Mouse (Mus musculus) neural tube, embryonic 11.5 days (tissue): ENCODE measurements around the gene Otulin. TPM values are rescaled to one million over a fixed set of nuclear protein-coding genes. Genes with fewer than 3 reads are reported as not detected.

Experiments
- ATAC-seq: fragments of 200-750 bp; cut with Nextera tagmentation; 2 replicates; pipeline ENCODE4 v1.8.0; 2017; ENCODE audit warnings: moderate number of reproducible peaks, mild to moderate bottlenecking, moderate TSS enrichment, moderate library complexity; ENCODE audit not compliant: insufficient read depth, low FRiP score, low TSS enrichment
- DNase-seq: peaks from one replicate; pipeline ENCODE4 v3.0.0-alpha.2; 2015; ENCODE audit warnings: low spot score
- H3K27ac ChIP-seq: fragments of 300-500 bp; sonication (generic); 2 replicates; pipeline ENCODE4 v1.5.1; 2014; ENCODE audit warnings: low read depth, mild to moderate bottlenecking, low read length
- H3K27me3 ChIP-seq: fragments of 300-500 bp; sonication (generic); 2 replicates; pipeline ENCODE4 v1.6.1; 2014; ENCODE audit warnings: mild to moderate bottlenecking, low read length, mixed read lengths; ENCODE audit not compliant: control insufficient read depth, insufficient read depth
- H3K36me3 ChIP-seq: fragments of 300-500 bp; sonication (generic); 2 replicates; pipeline ENCODE4 v1.6.1; 2014; ENCODE audit warnings: mild to moderate bottlenecking, low read length, moderate library complexity, mixed read lengths; ENCODE audit not compliant: control insufficient read depth, insufficient read depth
- H3K4me1 ChIP-seq: fragments of 300-500 bp; sonication (generic); 2 replicates; pipeline ENCODE4 v1.6.1; 2014; ENCODE audit warnings: low read length, mixed read lengths; ENCODE audit not compliant: control insufficient read depth, insufficient read depth
- H3K4me2 ChIP-seq: fragments of 300-500 bp; sonication (generic); 2 replicates; pipeline ENCODE4 v1.6.1; 2014; ENCODE audit warnings: low read depth, mild to moderate bottlenecking, moderate library complexity
- H3K4me3 ChIP-seq: fragments of 300-500 bp; sonication (generic); 2 replicates; pipeline ENCODE4 v1.5.1; 2014; ENCODE audit warnings: low read depth, low read length
- H3K9ac ChIP-seq: fragments of 300-500 bp; sonication (generic); 2 replicates; pipeline ENCODE4 v1.6.1; 2014; ENCODE audit warnings: mild to moderate bottlenecking, low read length
- H3K9me3 ChIP-seq: fragments of 300-500 bp; sonication (generic); 2 replicates; pipeline ENCODE4 v1.6.1; 2016; ENCODE audit warnings: low read length; ENCODE audit not compliant: control insufficient read depth
- WGBS: fragments of 180-500 bp; shearing (Covaris S2); extraction: QIAGEN DNeasy Blood & Tissue Kit; methylation state at CpG from one replicate; pipeline ENCODE4 v1.1.7; 2014; 5-methylcytosine and 5-hydroxymethylcytosine counted together
- polyA plus RNA-seq: library from polyadenylated mRNA; unstranded; fragments of >200 nt; fragmentation: Nextera tagmentation; extraction: Ambion mirVana; gene quantifications from 2 replicates; pipeline ENCODE4 v1.2.1, GENCODE M21; 2014

Otulin gene
- polyA plus RNA-seq, 1 experiment from 2014 or later = 32.8 TPM

DNA sequence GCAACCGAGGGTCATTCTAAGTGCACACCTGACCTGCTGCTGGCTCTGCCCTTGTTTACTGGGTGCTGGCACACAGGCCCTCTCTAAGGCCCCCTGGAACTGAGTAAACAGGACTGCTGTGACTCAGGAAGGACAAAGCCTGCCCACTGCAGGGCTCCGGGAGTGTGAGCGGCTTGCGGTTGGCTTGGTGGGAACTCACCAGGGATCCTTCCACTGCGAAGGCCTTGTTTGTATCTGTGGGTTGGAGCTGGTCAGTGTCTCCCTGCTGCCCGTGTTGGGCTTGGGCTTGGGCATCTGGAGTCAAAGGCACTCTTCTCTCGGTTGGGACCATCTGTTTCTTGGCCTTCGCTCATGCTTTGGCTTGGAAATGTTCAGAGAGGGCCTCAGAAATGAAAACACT, 34.9 kb downstream of the Otulin start:
- 0 out of 2 replicates have a peak overlapping the region, but pooled peaks have one; percentile 23 for H3K27ac ChIP-seq
- H3K27me3 ChIP-seq = no peaks in the 10 kb centered on the region
- H3K4me2 ChIP-seq = no peak overlapping the region
- no peak overlapping the region for H3K4me3 ChIP-seq
- H3K9me3 ChIP-seq = no peaks in the 10 kb centered on the region
- DNase-seq = no peak
- H3K4me1 ChIP-seq = no peaks in the 10 kb centered on the region
- WGBS = 56% methylated on average over 8 of the region's 8 CpGs
- no peaks in the 10 kb centered on the region for H3K36me3 ChIP-seq
- ATAC-seq = no peak
- no peak overlapping the region for H3K9ac ChIP-seq

DNA sequence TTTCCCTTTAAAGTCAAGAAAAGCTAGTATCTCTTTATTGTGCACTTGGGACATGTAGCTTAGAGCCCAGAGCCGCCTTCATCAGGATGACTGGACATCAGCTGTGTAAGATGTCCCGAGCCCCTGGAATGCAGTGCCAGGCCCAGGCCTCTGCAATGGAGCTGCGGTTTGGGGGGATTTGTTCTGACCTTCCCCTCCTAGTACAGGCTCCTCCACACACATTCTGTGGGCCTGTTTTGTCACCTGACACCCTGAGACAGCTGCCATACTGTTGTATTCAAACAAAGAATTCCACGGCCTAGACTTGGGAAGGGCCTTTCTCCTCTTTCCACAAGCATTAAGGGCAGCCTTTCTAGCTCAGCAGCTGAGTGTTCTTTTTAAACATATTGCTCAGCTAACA, 35.5 kb downstream of the Otulin start:
- 0 out of 2 replicates have a peak overlapping the region, but pooled peaks have one; percentile 23 for H3K27ac ChIP-seq
- H3K36me3 ChIP-seq = no peaks in the 10 kb centered on the region
- no peak overlapping the region for H3K9ac ChIP-seq
- ATAC-seq (no peak; the same call in 1 of the 2 replicates), DNase-seq (no peak)
- no peak overlapping the region for H3K4me3 ChIP-seq
- no peaks in the 10 kb centered on the region for H3K9me3 ChIP-seq
- H3K4me2 ChIP-seq = no peak overlapping the region
- H3K27me3 ChIP-seq = no peaks in the 10 kb centered on the region
- no peaks in the 10 kb centered on the region for H3K4me1 ChIP-seq
- 49% methylated on average over 4 of the region's 4 CpGs for WGBS

DNA sequence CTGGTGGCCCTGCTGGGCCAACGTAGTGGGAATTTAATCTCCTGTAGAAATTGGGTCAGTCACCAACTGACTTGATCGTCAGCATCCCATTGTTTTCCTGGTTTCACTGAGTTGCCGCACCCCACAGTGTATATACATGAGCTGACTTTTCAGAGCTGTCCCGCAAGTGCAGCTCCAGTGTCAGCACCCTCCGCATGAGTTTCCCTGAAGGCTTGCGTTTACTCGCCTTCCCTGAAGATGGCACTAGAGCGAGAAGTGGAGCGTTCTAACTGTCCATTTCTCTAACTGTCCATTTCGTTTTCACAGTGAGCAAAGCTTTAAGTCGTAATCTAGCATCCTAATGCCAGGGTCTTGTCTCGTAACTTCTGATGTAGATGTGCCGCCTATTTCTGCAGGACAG, 36.8 kb downstream of the Otulin start:
- Histone ChIP-seq H3K9me3 (no peaks in the 10 kb centered on the region), H3K27ac (no peak overlapping the region), H3K4me3 (no peak overlapping the region), H3K9ac (no peak overlapping the region), H3K4me2 (no peak overlapping the region), H3K27me3 (no peaks in the 10 kb centered on the region), H3K36me3 (no peaks in the 10 kb centered on the region), H3K4me1 (no peaks in the 10 kb centered on the region)
- ATAC-seq = no peak
- no peak for DNase-seq
- 82% methylated on average over 13 of the region's 13 CpGs for WGBS

DNA sequence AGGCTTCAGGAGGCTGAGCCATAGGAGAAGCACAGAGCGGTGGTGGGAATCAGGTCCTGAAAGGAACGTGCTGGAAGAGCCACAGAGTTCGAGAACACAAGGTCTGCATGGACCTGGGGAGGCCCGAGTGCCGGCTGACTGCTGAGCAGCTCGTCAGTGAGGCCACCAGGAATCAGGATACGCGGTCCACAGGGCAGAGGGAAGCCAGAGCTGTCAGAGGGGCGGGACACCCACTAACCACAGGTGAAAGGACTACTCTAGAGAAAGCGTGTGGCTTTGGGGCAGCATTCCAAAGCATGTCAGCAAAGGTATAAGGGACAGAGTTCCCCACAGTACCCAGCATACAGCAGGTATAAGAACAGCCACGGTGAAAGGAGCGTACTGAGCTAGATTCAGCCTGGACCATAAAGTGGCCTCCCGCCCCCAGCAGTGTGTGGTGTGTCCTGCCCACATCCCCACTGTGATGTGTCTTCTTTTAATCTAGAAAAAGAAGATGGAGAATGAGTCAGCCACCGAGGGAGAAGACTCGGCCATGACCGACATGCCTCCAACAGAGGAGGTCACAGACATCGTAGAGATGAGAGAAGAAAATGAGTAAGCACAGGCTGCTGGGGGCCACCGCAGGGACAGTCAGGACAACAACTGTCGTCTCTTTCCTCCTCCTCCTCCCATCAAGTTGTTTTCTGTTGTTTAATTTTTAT, 37.7 kb downstream of the Otulin start:
- no peaks in the 10 kb centered on the region for H3K4me1 ChIP-seq
- H3K27me3 ChIP-seq = no peaks in the 10 kb centered on the region
- H3K9me3 ChIP-seq = no peaks in the 10 kb centered on the region
- DNase-seq (no peak), ATAC-seq (no peak)
- H3K9ac ChIP-seq = no peak overlapping the region
- H3K4me2 ChIP-seq = no peak overlapping the region
- 91% methylated on average over 19 of the region's 19 CpGs for WGBS
- no peaks in the 10 kb centered on the region for H3K36me3 ChIP-seq
- no peak overlapping the region for H3K4me3 ChIP-seq
- H3K27ac ChIP-seq = no peak overlapping the region

GRCm38 (mm10) chr15:27590812-27591211, 39.7 kb downstream of the Otulin start:
- DNase-seq = no peak
- no peaks in the 10 kb centered on the region for H3K36me3 ChIP-seq

DNA sequence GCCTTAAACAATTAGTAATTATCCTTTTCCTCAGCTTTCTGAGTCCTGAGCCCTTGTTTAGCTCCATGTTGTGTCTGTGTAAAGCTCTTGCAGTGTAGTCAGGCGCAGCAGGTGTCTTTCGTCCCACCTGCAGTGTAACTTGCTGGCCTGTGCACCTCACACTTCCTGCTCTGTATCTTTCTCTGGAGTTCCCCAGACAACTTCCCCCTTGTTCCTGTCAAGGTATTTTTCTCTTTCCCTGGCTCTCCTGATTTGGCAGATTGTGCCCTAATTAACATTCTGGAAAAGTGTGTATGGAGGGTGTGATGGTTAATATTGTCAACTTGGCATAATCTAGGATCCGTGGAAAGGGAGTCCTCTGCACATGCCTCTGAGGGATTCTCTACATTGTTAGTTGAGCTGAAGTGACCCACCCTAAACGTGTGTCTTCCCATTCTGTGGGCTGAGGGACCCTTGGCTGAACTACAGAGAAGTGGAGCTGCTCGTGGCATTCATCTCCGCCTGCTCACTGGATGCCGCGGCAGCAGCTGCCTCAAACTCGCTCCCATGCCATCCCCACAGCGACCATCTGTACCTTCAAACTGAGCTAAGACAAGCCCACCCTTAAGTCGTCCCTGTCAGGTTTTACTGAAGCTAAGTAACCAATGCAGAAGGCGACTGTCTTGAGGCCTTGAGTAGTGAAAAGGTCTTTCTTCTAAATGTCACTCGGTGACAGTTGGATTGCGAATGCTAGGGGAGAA, 42.2 kb downstream of the Otulin start:
- no peak overlapping the region for H3K4me3 ChIP-seq
- DNase-seq = no peak
- H3K36me3 ChIP-seq = no peaks in the 10 kb centered on the region
- H3K4me1 ChIP-seq = no peaks in the 10 kb centered on the region
- H3K27me3 ChIP-seq = no peaks in the 10 kb centered on the region
- H3K27ac ChIP-seq = no peak overlapping the region
- 83% methylated on average over 14 of the region's 14 CpGs for WGBS
- no peaks in the 10 kb centered on the region for H3K9me3 ChIP-seq
- ATAC-seq = no peak
- H3K4me2 ChIP-seq = no peak overlapping the region
- H3K9ac ChIP-seq = no peak overlapping the region

More at GRCm38 (mm10) chr15:27590812-27591211, 39.7 kb downstream of the Otulin start:
- no peak overlapping the region for H3K27ac ChIP-seq
- no peak overlapping the region for H3K9ac ChIP-seq
- H3K4me2 ChIP-seq = no peak overlapping the region
- H3K9me3 ChIP-seq = no peaks in the 10 kb centered on the region
- 97% methylated on average over 9 of the region's 9 CpGs for WGBS
- no peaks in the 10 kb centered on the region for H3K4me1 ChIP-seq
- no peak overlapping the region for H3K4me3 ChIP-seq
- no peak for ATAC-seq
- no peaks in the 10 kb centered on the region for H3K27me3 ChIP-seq

- WGBS = 88% methylated on average over 5 of the region's 5 CpGs
- Histone ChIP-seq H3K4me2 (no peak overlapping the region), H3K27me3 (no peaks in the 10 kb centered on the region), H3K36me3 (no peaks in the 10 kb centered on the region), H3K4me3 (no peak overlapping the region), H3K27ac (no peak overlapping the region), H3K9ac (no peak overlapping the region), H3K9me3 (no peaks in the 10 kb centered on the region), H3K4me1 (peaks cover 8% of the 10 kb centered on the region; the same call in 1 of the 2 replicates)
- DNase-seq (no peak), ATAC-seq (no peak)
Measured at GRCm38 (mm10) chr15:27586093-27586480, 44.4 kb downstream of the Otulin start.

GRCm38 (mm10) chr15:27585466-27586092, 44.9 kb downstream of the Otulin start:
- 84% methylated on average over 4 of the region's 4 CpGs for WGBS
- ATAC-seq = no peak
- no peaks in the 10 kb centered on the region for H3K27me3 ChIP-seq

More at GRCm38 (mm10) chr15:27585466-27586092, 44.9 kb downstream of the Otulin start:
- no peak for DNase-seq
- Histone ChIP-seq H3K4me2 (no peak overlapping the region), H3K9ac (no peak overlapping the region), H3K27ac (no peak overlapping the region), H3K4me1 (peaks cover 9% of the 10 kb centered on the region; the same call in 1 of the 2 replicates), H3K4me3 (no peak overlapping the region), H3K9me3 (no peaks in the 10 kb centered on the region), H3K36me3 (no peaks in the 10 kb centered on the region)
